Mouse (Mus musculus) gonadal fat pad, adult 2 months (tissue): ENCODE data around the gene Usp2. TPM values are rescaled to one million over a fixed set of nuclear protein-coding genes. Genes with fewer than 3 reads are reported as not detected.

ENCODE experiments used
- DNase-seq: peaks from one replicate; pipeline ENCODE4 v3.0.0-alpha.2; 2012; ENCODE audit warnings: low read depth
- polyA plus RNA-seq: library from polyadenylated mRNA; depleted of rRNA; stranded (reverse); fragments of >200 nt; gene quantifications from 2 replicates; pipeline ENCODE4 v1.2.3, GENCODE M21; 2012

Gene Usp2
- polyA plus RNA-seq, 1 experiment, result 19.3 TPM

GRCm38 (mm10) chr9:44125026-44125425, 58.2 kb downstream of the Usp2 start:
- no peak for DNase-seq

DNA sequence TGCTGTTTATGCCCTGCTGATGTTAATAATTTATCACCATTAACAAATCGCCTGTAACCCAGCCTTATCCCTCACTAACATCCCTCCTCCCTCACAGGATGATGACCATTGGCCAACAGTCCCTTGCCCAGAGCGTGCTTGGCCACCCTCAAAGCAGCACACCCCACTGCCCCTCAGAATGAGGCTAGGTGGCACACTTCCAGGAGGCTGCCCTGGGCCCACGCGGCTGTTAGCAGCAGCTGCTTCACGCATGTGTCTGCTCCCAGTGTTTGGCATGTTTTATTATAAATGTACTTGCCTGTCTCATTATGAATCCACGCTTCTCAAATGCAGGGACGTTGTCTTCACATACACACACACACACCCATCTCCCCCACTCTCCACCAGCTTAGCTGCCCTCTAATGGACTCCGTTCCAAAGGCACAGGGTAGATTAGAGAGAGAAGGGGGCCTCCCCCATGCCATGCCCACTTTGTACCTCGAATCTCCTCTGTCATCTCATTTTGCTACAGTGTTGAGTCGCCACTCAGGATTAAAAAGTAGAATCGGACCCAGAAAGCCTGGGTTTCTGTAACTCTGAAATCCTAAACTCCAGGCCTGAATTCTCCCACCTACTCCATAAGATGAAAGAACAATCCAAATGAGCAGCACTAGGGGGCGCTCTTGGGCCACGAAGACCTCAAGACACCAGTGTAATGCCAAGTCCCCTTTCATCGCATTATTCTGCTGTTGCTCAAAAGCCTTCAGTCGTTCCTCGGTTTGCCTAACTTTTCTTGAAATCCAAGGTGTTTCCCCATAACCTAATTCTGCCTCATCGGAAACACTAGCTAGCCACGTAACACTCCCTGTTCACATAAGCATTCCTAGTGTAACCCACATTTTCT, 59.0 kb downstream of the Usp2 start:
- DNase-seq, result peak; percentile 66

- DNase-seq, result no peak
Observed at GRCm38 (mm10) chr9:44126746-44127145, 59.9 kb downstream of the Usp2 start.

GRCm38 (mm10) chr9:44127351-44127801, 60.6 kb downstream of the Usp2 start:
- no peak for DNase-seq

GRCm38 (mm10) chr9:44129633-44130032, 62.8 kb downstream of the Usp2 start:
- no peak for DNase-seq

DNA sequence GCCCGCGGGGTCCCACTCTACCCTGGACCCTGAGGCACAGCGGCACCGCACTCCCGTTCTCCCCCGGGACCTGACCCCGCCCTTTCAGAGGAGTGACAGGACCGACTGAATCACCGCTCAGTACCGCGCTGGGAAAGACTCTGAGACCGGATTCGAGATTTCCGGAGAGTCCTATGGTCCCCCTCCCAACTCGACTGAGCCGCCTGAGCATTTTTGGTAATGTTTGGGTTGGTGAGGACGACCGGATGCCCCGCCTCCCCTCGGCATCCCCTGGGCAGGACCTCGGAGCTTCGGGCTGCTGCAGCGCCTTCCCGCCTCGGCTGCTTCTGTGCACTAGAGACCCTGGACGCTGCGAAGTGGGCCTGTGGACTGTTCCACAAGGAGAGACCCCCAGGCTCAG, 63.2 kb downstream of the Usp2 start:
- no peak for DNase-seq

DNA sequence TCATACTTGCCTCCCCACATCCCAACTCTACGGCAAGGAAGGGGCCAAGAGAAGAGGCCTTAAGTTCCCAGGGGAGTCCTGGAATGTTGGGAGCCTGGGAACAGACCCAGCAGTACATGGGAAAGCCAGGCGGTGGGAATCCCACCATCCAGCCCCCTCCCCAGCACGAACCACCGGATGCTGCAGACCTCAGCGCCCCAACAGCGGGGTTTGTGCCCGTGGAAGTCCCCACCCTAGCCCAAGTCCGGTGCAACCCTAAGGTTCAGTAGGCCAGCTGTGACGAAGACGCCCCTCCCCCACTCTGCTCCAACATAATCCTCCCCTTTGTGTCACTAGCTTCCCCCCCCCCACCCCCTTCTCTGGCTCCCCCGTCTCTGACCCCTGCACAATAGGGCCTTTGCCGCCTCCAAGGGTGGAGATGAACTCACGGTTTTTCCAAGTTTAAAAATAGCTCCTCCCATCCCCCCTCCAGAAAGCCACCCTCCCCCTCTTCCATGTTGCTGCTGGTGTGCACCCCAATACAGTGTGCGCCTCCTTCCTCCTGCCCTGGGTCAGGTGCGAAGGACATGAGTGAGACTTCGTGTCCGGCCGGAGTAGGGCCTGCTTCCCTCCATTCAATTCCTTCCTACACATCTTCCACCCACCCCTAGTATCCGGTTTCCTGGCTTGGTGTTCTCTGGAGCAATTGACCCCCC, 63.9 kb downstream of the Usp2 start:
- no peak for DNase-seq

DNA sequence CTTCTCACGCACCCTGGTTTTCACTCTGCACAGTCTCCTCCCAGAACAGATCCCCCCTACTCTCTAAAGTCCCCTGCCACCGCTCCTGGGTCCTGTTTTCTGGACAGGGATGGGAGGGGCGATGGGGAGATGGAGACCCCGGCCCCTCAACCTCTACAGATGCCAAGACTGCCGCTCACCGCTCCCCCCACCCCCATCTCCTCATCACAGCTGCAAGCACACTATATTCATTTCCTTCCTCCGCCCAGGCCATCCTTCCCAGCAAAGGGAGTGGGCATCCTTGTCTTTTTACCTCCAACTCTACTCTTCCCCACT, 64.4 kb downstream of the Usp2 start:
- DNase-seq, result no peak

DNA sequence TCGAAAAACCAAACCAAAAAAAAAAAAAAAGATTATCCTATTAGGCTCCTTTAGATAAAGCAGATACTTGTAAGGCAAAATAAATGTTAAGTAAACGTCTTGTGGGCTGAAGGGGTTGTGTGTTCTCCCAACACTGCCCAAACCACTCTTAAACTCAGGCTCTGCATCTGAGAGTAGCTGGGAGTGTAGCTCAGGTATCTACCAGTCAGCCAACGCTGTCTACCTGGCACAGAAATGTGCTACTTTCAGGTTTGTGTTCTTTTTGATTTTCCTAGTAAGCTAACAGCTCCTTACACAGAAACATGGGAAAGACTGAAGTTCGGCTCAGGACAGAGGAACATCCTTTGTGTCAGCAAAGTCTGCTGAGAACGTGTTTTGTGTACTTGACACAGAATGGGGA, 65.4 kb downstream of the Usp2 start:
- no peak for DNase-seq

DNA sequence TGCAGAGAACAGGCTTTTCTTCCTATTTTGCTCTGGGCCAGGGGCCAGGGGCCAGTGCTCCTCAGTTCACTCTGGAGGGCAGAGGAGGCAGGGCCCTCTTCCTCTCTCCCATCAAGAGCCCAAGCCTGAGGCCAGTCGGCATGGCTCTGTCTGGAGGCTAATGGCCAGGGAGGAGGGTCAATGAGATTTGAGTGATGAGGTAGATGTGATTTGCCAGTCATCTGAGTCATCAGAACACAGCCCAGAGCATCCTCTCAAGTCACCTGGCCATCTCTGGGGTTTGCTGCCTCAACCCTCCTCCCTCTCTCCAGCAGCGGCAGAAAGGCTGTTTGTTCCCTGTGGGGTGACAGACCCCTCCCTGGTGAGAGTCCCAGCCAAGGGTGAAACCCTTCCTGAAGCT, 66.5 kb downstream of the Usp2 start:
- DNase-seq, result no peak

DNA sequence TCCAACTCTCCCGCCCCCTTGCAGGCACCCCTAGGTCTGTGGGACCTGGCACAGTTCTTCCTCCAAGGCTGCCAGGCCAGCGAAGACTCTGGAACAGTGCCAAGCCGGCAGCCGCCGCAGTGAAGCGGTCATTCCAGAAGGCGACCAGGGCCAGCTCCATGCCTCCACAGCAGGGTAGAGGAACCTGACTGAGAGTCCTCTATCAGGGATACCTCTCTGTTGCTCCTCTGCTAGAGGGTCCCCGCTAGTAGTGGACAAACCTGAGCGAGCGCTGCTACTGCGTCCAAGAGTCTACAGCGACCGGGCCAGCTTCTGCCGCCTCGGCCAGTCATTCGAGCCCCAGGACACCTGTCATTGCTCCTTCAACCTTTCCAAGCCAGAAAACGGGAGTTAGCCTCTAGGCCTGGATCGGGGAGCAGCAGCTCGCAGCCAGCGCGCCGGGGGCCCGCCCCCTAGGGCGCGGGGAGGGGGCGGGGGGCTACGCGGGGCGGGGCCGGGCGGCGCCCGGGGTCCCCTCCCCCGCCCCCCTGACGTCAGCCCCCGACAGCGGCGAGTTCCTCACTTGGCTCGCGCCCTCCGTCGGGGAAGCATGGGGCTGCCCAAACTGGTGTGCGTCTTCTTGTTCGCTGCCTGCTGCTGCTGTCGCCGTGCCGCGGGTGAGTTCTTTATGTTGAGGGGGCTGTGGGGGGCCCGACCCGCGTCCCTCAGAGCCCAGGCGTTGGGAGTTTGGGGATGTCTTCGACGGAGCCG, 67.5 kb downstream of the Usp2 start, which contains the start of gene Mcam:
Mcam (plus strand) TSS at position 369 of the 750 bp plus-strand sequence.
- no peak for DNase-seq

DNA sequence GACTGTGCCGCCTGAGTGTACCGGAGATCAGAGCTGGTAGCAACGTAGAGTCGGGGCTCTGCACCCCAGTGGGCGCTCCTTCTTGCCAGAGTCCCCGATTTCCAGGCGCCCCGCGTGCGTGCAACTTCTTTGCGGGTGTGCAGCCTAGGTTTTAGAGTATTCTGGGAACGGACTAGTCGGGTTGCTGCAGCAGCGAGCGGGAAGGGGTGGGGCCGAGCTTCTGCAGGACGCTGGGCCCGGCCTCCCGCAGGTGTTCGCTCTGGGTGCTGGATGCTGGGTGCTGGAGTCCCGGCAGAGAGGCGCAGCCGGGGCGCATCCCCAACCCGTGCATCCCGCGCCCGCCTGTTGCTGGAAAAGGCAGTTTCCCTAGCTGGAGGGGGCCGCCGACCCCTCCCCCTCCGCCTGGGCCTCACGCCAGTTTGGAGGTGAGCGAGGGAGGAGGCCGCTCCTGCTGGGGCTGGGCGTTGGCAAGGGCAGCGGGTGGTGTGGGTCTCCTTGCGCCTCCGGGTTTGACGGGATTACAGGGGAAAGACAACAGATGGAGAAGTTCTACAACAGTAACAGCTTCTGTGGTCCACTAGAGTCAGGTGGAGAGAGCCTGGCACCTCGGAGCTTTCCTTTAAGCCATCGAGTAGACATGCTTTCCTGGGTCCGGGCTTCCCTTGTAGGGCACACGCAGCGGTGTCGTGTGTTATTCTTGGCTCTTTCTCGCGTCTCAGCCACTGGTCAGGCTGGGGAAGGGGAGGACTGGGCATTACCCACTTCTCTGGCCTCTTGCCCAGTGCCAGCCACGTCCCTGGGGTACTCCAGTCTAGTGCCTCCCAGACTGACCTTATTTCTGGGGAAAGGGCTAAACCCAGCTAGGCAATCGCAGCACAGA, 68.3 kb downstream of the Usp2 start:
- DNase-seq, result no peak

DNA sequence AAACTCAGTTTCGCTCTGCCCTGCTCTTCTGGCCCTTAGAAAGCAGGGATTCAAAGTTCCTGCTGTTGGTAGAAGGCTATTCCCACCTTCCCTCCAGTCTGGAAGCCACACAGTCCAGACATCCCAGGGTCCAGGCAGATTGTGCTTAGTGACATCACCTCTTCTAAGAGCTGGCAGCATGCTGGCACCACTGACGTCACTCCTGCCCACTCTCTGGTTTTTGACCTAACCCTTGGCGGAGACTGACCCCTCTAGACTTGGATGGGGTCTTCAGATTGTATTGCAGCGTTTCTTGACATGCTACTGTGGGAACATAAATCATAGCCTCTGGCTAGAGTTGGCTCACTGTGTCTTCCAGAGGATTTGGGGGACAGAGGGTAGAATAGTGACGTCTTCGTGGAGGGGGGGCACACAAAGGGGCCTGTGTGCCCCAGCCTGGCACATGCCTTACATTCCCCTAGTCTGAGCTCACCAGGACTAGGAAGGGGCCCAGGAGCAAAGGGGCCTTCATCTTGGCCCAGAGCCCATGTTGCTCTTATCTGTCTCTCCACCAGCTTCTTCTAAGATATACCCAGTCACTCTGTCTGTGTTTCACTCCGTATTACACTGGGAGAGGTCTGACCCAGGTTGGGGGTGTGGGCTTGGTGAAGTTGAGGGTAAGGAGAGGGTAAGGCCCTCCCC, 69.0 kb downstream of the Usp2 start:
- DNase-seq, result no peak

GRCm38 (mm10) chr9:44137846-44138245, 71.0 kb downstream of the Usp2 start:
- DNase-seq, result no peak

- DNase-seq, result no peak
Observed at GRCm38 (mm10) chr9:44141951-44142350, 75.1 kb downstream of the Usp2 start.

DNA sequence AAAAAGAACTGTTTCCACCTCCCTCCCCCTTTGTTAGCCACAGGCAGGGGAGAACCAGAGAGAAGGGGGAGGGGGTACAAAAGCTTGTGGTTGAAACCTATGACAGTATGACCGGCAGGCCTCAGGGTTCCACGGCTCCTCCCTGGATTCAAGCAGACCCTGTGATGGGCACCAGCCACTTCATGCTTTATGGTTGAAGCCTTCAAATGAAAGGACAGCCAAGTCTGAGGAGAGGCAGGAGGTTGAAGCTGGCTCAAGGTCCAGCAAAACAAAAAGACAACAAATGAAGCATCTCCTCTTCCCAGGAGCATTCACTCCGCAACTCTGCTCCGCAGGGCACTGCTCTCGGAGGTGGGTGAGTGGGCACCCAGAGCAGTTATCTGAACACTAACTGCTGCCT, 76.6 kb downstream of the Usp2 start:
- no peak for DNase-seq

DNA sequence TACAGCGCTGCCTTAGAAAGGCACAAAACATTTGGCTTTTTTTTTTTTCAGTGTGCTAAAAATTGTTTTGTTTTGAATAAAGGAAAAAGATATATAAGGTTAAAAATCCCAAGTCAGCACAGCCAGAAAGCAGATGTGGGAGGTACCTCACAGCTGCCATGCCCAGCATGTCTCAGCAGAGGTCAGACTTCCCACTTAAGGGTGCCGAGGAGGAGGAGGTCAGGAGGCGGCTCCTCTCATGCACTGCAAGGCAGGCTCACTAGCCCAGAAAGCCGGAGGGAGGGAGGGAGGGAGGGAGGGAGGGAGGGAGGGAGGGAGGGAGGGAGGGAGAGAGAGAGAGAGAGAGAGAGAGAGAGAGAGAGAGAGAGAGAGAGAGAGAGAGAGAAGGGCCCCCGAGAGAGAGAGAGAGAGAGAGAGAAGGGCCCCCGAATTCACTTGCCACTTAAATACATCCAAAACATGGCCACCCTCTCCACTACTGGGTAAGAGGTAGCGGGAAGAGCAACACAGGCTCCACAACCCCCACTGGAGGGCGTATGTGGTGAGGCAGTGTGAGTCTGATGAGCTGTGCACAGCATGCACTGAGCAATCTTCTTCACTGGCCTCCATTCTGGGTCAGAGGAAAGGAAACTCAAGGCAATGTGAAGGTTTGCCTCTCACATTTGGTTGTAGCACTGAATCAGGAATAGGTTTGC, 77.3 kb downstream of the Usp2 start:
- DNase-seq, result no peak

GRCm38 (mm10) chr9:44144718-44145060, 77.9 kb downstream of the Usp2 start:
- DNase-seq, result no peak
